Mouse (Mus musculus): ENCODE measurements around the gene Pros1.

Pros1 gene

GRCm38 (mm10) chr16:62854191-62855068 is at the start of gene Pros1:
TSS of gene Pros1 (plus strand) at chr16:62854307.
- peak; percentile 32 to 46 for DNase-seq

GRCm38 (mm10) chr16:62804621-62805020 is 49.5 kb upstream of the Pros1 start:
- no peak for DNase-seq

- DNase-seq = no peak
Observed at GRCm38 (mm10) chr16:62807249-62807979, 46.7 kb upstream of the Pros1 start.

- DNase-seq = no peak
Observed at GRCm38 (mm10) chr16:62810855-62811254, 43.3 kb upstream of the Pros1 start.

- no peak for DNase-seq
Observed at GRCm38 (mm10) chr16:62813790-62814189, 40.3 kb upstream of the Pros1 start.

GRCm38 (mm10) chr16:62814491-62814890 is 39.6 kb upstream of the Pros1 start, which contains the start of gene Stx19:
TSS of gene Stx19 (plus strand) at chr16:62814676.
- no peak for DNase-seq

- DNase-seq = no peak
Observed at GRCm38 (mm10) chr16:62822472-62822871, 31.6 kb upstream of the Pros1 start.

- DNase-seq = peak in 1 of 2 experiments; percentile 14
Observed at GRCm38 (mm10) chr16:62826156-62827001, 27.7 kb upstream of the Pros1 start.

GRCm38 (mm10) chr16:62832027-62832426 is 22.1 kb upstream of the Pros1 start:
- DNase-seq = no peak

GRCm38 (mm10) chr16:62832481-62832880 is 21.6 kb upstream of the Pros1 start:
- peak; percentile 15 to 45 for DNase-seq

- no peak for DNase-seq
Observed at GRCm38 (mm10) chr16:62834016-62834735, 19.9 kb upstream of the Pros1 start.

GRCm38 (mm10) chr16:62845341-62845740 is 8.8 kb upstream of the Pros1 start:
- no peak for DNase-seq

- peak; percentile 96 to 98 for DNase-seq
Observed at GRCm38 (mm10) chr16:62846498-62847312, 7.4 kb upstream of the Pros1 start, which contains the start of gene Arl13b. TSS of gene Arl13b (minus strand) at chr16:62847040.

GRCm38 (mm10) chr16:62852464-62853252 is 1.4 kb upstream of the Pros1 start:
- no peak for DNase-seq

GRCm38 (mm10) chr16:62853611-62854126 is 438 bp upstream of the Pros1 start:
- DNase-seq = no peak

- DNase-seq = no peak
Observed at GRCm38 (mm10) chr16:62855385-62855784, 1.3 kb downstream of the Pros1 start.

- DNase-seq = no peak
Observed at GRCm38 (mm10) chr16:62856273-62856672, 2.2 kb downstream of the Pros1 start.

- DNase-seq = no peak
Observed at GRCm38 (mm10) chr16:62857498-62857897, 3.4 kb downstream of the Pros1 start.

- DNase-seq = peak in 1 of 2 experiments; percentile 6
Observed at GRCm38 (mm10) chr16:62858018-62858417, 3.9 kb downstream of the Pros1 start.

- DNase-seq = no peak
Observed at GRCm38 (mm10) chr16:62860140-62860539, 6.0 kb downstream of the Pros1 start.
